Mouse (Mus musculus): ENCODE measurements at regions not wholly inside any gene's neighbourhood (a gene's known extent, or its start where the extent isn't known, plus 50 kb on each side); places are given as distances from the start of the nearest gene placed in this dataset.

GRCm38 (mm10) chr3:130905101-130905500 is 174.9 kb upstream of the Rpl34 start:
- TF ChIP-seq CTCF (IDR thresholded peaks at IDR 0.05; ENCODE audit: low read depth, low read length) (no peak), POLR2A (IDR thresholded peaks at IDR 0.05; ENCODE audit: extremely low read depth, insufficient read depth, low read length) (no peak)
